Mouse (Mus musculus) heart, embryonic 14.5 days (tissue): ENCODE results near the gene Anapc10. TPM values are rescaled to one million over a fixed set of nuclear protein-coding genes. Genes with fewer than 3 reads are reported as not detected.
"Not testable (repeated sequence)": the region's sequence is repeated elsewhere in the genome, so short reads cannot be mapped to it uniquely, and the experiment has no call there.

Experiments
- ATAC-seq: fragments of 200-750 bp; cut with Nextera tagmentation; 2 replicates; pipeline ENCODE4 v1.8.0; 2017; ENCODE audit warnings: low read depth, moderate TSS enrichment; ENCODE audit not compliant: insufficient number of reproducible peaks, insufficient read depth, low FRiP score
- H3K27ac ChIP-seq, 2 experiments: fragments of 200-500 bp in 1 of 2; fragments of 300-500 bp in 1 of 2; sonication (generic) in 1 of 2; replicated peaks in 1 of 2; 2 replicates each; pipeline ENCODE4 v1.5.1; 2012 to 2014; ENCODE audit warnings: low read depth in 2 of 2, low read length in 2 of 2, control low read depth in 1 of 2, mild to moderate bottlenecking in 1 of 2, mixed read lengths in 1 of 2; ENCODE audit not compliant: control insufficient read depth in 1 of 2, insufficient read depth in 1 of 2
- H3K27me3 ChIP-seq: fragments of 300-500 bp; sonication (generic); 2 replicates; pipeline ENCODE4 v1.6.1; 2014; ENCODE audit warnings: mild to moderate bottlenecking, low read length, control low read depth; ENCODE audit not compliant: control insufficient read depth, insufficient read depth
- H3K36me3 ChIP-seq: fragments of 300-500 bp; sonication (generic); 2 replicates; pipeline ENCODE4 v1.6.1; 2014; ENCODE audit warnings: mild to moderate bottlenecking, control low read depth, low read length, mixed read lengths; ENCODE audit not compliant: control insufficient read depth, insufficient read depth
- H3K4me1 ChIP-seq, 2 experiments: fragments of 200-500 bp in 1 of 2; fragments of 300-500 bp in 1 of 2; sonication (generic) in 1 of 2; 2 replicates each; pipeline ENCODE4 v1.6.1; 2012 to 2014; ENCODE audit warnings: low read length in 2 of 2, control low read depth in 1 of 2, mixed read lengths in 1 of 2; ENCODE audit not compliant: control insufficient read depth in 2 of 2, insufficient read depth in 2 of 2
- H3K4me2 ChIP-seq: fragments of 300-500 bp; sonication (generic); 2 replicates; pipeline ENCODE4 v1.6.1; 2014; ENCODE audit warnings: mild to moderate bottlenecking, low read length
- H3K4me3 ChIP-seq, 2 experiments: fragments of 200-500 bp in 1 of 2; fragments of 300-500 bp in 1 of 2; sonication (generic) in 1 of 2; 2 replicates each; pipeline ENCODE4 v1.5.1; 2012 to 2014; ENCODE audit warnings: low read length in 2 of 2, mild to moderate bottlenecking in 2 of 2, control low read depth in 1 of 2, low read depth in 1 of 2, moderate library complexity in 1 of 2; ENCODE audit not compliant: control insufficient read depth in 1 of 2, insufficient read depth in 1 of 2
- H3K9ac ChIP-seq: fragments of 300-500 bp; sonication (generic); 2 replicates; pipeline ENCODE4 v1.6.1; 2014; ENCODE audit warnings: mild to moderate bottlenecking, low read length
- H3K9me3 ChIP-seq: fragments of 300-500 bp; sonication (generic); 2 replicates; pipeline ENCODE4 v1.6.1; 2016; ENCODE audit warnings: low read length, control low read depth; ENCODE audit not compliant: control insufficient read depth
- WGBS: fragments of 180-500 bp; shearing (Covaris S2); extraction: QIAGEN DNeasy Blood & Tissue Kit; methylation state at CpG from one replicate; pipeline ENCODE4 v1.1.7; 2014; 5-methylcytosine and 5-hydroxymethylcytosine counted together
- polyA plus RNA-seq: library from polyadenylated mRNA; unstranded; fragments of >200 nt; fragmentation: Nextera tagmentation; extraction: Ambion mirVana; gene quantifications from 2 replicates; pipeline ENCODE4 v1.2.1, GENCODE M21; 2014

Gene Anapc10
- polyA plus RNA-seq, 1 experiment from 2014 or later: 25.7 TPM

DNA sequence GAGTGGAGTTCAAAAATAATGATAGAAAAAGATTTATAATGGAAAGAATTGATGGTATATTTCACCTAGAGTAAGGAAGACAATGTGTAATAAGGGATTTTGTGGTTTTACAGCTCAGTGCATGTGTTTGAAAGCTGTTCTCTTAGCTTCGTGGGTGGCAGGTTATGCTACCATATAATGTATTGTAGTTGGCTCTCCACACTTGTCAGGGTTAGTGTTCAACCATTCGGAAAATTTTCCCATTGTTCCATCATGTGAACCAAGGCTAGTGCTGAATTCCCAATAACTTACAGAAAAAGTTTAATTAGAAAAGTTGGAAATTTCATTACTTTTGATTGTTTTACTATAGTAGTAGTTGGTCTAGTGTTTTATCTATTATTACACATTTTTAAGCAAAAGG, 36.6 kb downstream of the Anapc10 start:
- 0 out of 4 replicates have a peak, but pooled peaks cover 0 to 3% of the 10 kb centered on the region in 2 experiments for H3K4me1 ChIP-seq
- ATAC-seq: no peak
- peaks cover 12% of the 10 kb centered on the region; the same call in 1 of the 2 replicates for H3K36me3 ChIP-seq
- H3K4me3 ChIP-seq: no peak overlapping the region
- H3K9me3 ChIP-seq: no peaks in the 10 kb centered on the region
- H3K27ac ChIP-seq: no peak overlapping the region
- H3K9ac ChIP-seq: no peak overlapping the region
- no peaks in the 10 kb centered on the region for H3K27me3 ChIP-seq
- H3K4me2 ChIP-seq: no peak overlapping the region
- 82% methylated on average over 2 of the region's 2 CpGs for WGBS

DNA sequence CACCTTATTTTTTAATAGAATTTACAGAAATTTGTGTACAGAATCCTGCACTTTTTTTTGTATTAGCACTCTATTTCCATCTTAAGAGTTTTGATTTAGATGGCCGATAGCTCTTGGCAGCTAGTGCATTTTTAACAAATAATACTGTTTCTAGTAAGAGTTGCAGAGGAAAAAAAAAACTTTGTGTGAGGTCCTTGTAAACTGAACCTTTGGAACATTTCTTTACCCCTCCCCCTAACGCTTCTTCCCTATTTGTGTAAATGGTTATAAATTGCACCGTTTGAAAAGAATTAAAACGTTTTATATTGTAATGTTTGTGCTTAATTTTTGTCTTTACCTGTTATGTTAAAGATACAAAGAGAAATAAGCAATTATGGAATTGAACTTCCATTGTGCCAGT, 37.0 kb downstream of the Anapc10 start:
- no peak overlapping the region for H3K4me2 ChIP-seq
- H3K9me3 ChIP-seq: no peaks in the 10 kb centered on the region
- WGBS: 76% methylated on average over 4 of the region's 4 CpGs
- H3K27ac ChIP-seq: no peak overlapping the region
- 0 out of 4 replicates have a peak, but pooled peaks cover 0 to 3% of the 10 kb centered on the region in 2 experiments for H3K4me1 ChIP-seq
- no peaks in the 10 kb centered on the region for H3K27me3 ChIP-seq
- H3K4me3 ChIP-seq: no peak overlapping the region
- peaks cover 12% of the 10 kb centered on the region; the same call in 1 of the 2 replicates for H3K36me3 ChIP-seq
- ATAC-seq: no peak
- H3K9ac ChIP-seq: no peak overlapping the region

DNA sequence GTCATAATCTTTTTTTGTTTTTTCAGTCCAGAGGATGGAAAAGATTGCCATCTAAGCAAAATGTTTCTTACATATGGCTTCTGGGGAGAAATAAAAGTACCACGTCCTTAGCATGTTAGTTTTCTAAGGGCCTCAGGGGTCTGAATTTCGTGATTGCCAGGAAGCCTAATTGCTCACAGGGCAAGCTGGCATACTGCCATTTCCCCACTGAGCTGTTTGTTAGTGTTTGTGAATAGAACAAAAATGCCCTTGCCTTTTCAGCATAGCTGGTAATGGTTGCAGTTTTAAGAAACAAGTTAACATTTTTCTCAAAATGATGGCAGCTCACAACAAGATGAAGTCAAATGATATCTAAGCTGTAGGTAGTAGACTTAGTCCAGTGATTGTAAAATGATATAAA, 38.7 kb downstream of the Anapc10 start:
- 50% methylated on average over 2 of the region's 2 CpGs for WGBS
- Histone ChIP-seq H3K9ac (no peak overlapping the region), H3K27ac (no peak overlapping the region), H3K27me3 (no peaks in the 10 kb centered on the region), H3K4me2 (no peak overlapping the region), H3K36me3 (peaks cover 11% of the 10 kb centered on the region; the same call in 1 of the 2 replicates), H3K9me3 (no peaks in the 10 kb centered on the region), H3K4me3 (no peak overlapping the region), H3K4me1 (0 out of 4 replicates have a peak, but pooled peaks cover 0 to 3% of the 10 kb centered on the region in 2 experiments)
- ATAC-seq: no peak

DNA sequence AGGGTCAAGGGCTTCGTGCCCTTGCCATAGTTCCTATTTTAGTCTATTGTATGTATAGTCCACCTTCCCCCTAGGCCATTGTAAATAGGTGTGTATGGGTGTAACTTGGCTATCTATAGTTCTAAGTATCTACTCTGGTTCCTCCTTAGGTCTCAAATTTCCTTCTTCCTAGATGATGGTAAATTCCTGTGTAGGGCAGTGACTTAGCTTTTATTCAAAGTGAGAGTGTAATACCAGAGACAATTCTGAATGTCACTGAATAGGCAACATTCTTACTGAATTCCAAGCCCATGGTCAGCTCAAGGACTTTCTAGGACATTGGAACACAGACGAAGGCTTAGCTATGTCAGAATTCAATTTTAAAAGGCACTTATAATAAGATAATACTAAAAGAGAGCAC, 83.3 kb downstream of the Anapc10 start:
- 68% methylated on average over 2 of the region's 2 CpGs for WGBS
- H3K9me3 ChIP-seq, H3K4me2 ChIP-seq, H3K27me3 ChIP-seq, H3K27ac ChIP-seq, H3K9ac ChIP-seq, H3K4me1 ChIP-seq, ATAC-seq, H3K36me3 ChIP-seq, H3K4me3 ChIP-seq: not testable (repeated sequence)

DNA sequence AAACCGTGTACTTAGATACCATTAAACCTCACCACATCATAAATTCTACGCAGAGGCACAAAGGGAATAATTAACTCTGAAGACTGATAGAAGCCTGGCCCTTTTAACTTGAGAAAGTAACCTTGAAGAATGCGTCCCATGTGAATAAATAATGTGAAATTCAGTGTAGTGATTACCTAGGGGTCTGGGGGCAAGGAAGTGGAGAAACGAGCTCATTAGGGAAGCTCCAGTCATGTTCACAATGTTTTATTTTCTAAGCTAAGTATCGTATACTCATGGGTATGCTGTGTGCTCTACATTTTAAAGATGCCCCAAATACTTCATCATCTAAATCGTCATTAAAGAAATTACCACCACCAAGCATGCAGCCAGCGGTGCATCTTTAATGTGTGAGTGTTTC, 85.1 kb downstream of the Anapc10 start:
- Histone ChIP-seq H3K9me3 (no peaks in the 10 kb centered on the region), H3K36me3 (no peaks in the 10 kb centered on the region), H3K4me3 (no peak overlapping the region), H3K4me2 (no peak overlapping the region), H3K9ac (no peak overlapping the region), H3K27ac (no peak overlapping the region), H3K4me1 (no peaks in the 10 kb centered on the region), H3K27me3 (no peaks in the 10 kb centered on the region)
- 80% methylated on average over 7 of the region's 7 CpGs for WGBS
- no peak for ATAC-seq

DNA sequence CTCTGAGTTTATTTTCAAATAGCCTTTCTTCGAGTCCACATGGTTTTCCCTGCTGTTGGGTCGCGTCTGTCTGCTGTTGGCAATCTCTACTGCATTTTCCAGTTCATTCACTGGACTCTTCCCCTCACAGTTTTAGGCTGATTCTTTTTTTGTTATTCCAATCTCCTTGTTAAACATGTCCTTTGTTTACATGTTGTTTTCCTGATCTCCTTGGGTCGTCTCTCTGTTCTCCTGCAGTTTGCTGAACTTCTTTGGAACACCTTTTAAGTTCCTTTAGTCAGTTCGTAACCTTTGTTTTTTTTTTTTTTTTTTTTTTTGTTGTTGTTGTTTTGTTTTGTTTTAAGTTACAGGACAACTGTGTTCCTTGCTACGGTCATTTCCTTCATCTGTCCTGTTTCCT, 92.9 kb downstream of the Anapc10 start:
- Histone ChIP-seq H3K9ac (no peak overlapping the region), H3K27ac (no peak overlapping the region), H3K36me3 (no peaks in the 10 kb centered on the region), H3K4me2 (no peak overlapping the region), H3K4me1 (no peaks in the 10 kb centered on the region), H3K4me3 (no peak overlapping the region), H3K27me3 (no peaks in the 10 kb centered on the region), H3K9me3 (no peaks in the 10 kb centered on the region)
- no peak for ATAC-seq
- WGBS: 74% methylated on average over 6 of the region's 6 CpGs

DNA sequence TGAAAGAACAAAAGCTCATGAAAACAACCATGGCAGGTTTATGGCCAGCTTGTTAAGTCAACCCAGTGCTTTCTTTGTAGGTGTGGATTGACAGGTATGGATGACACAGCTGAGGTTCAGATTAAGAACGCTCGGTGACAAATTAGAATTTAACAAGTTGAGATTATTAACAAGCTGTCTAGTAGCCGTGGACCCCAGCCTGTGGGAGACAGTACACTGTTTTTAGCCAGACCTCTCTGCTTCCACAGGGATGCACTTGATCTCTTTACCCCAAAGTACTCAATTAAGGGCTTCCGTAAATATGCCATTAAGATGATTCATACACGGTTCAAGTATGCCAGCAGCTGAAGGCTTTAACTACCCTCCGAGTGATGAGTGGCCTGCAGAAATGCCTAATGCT, 95.4 kb downstream of the Anapc10 start:
- no peak overlapping the region for H3K9ac ChIP-seq
- no peaks in the 10 kb centered on the region for H3K36me3 ChIP-seq
- H3K27me3 ChIP-seq: no peaks in the 10 kb centered on the region
- no peak overlapping the region for H3K4me2 ChIP-seq
- no peak overlapping the region for H3K27ac ChIP-seq
- no peaks in the 10 kb centered on the region for H3K9me3 ChIP-seq
- 60% methylated on average over 6 of the region's 6 CpGs for WGBS
- no peak for ATAC-seq
- no peaks in the 10 kb centered on the region for H3K4me1 ChIP-seq
- no peak overlapping the region for H3K4me3 ChIP-seq

DNA sequence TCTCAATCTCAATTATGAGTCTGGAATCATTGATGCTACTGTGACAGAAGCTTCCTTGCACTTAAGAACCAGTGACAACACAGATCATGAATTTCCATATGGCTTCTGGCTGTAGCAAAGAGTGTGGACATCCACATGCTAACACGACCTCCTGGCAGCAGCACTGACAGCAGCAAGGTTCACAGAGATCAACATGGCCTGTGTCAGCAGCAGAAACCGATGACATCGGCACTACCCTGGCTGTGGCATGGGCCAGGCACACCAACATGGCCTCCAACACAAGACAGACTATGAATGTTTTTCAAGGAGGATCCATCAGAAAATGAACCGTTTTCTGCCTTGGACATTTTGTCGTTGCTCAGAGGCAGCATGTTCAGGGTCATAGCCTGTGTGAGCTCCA, 114.9 kb downstream of the Anapc10 start:
- WGBS: 82% methylated on average over 5 of the region's 5 CpGs
- ATAC-seq: no peak; the same call in 1 of the 2 replicates

More for the DNA sequence above, 114.9 kb downstream of the Anapc10 start:
- Histone ChIP-seq H3K9ac (no peak overlapping the region), H3K36me3 (no peaks in the 10 kb centered on the region), H3K4me2 (no peak overlapping the region), H3K4me1 (peaks cover 0 to 2% of the 10 kb centered on the region in 2 experiments; a peak in 1 of 4 replicates), H3K9me3 (no peaks in the 10 kb centered on the region), H3K27me3 (no peaks in the 10 kb centered on the region), H3K4me3 (no peak overlapping the region), H3K27ac (no peak overlapping the region)
